Mouse (Mus musculus) gonadal fat pad, adult 2 months (tissue): ENCODE data around the gene Scarb1. TPM values are rescaled to one million over a fixed set of nuclear protein-coding genes. Genes with fewer than 3 reads are reported as not detected.

Experiments
- DNase-seq: peaks from one replicate; pipeline ENCODE4 v3.0.0-alpha.2; 2012; ENCODE audit warnings: low read depth
- polyA plus RNA-seq: library from polyadenylated mRNA; depleted of rRNA; stranded (reverse); fragments of >200 nt; gene quantifications from 2 replicates; pipeline ENCODE4 v1.2.3, GENCODE M21; 2012

Gene Scarb1
- polyA plus RNA-seq, 1 experiment: 215 TPM

- no peak for DNase-seq
These were observed 70.2 kb downstream of the Scarb1 start for GRCm38 (mm10) chr5:125270587-125271130.

- no peak for DNase-seq
These were observed 71.1 kb downstream of the Scarb1 start for GRCm38 (mm10) chr5:125269836-125270235.

- no peak for DNase-seq
These were observed 71.5 kb downstream of the Scarb1 start for GRCm38 (mm10) chr5:125269399-125269798.

- DNase-seq: no peak
These were observed 72.7 kb downstream of the Scarb1 start for GRCm38 (mm10) chr5:125268033-125268765.

- no peak for DNase-seq
These were observed 73.5 kb downstream of the Scarb1 start for GRCm38 (mm10) chr5:125267150-125267961.

- no peak for DNase-seq
These were observed 74.8 kb downstream of the Scarb1 start for GRCm38 (mm10) chr5:125266128-125266527.

GRCm38 (mm10) chr5:125264700-125265099 is 76.2 kb downstream of the Scarb1 start:
- no peak for DNase-seq

- DNase-seq: no peak
These were observed 78.3 kb downstream of the Scarb1 start for GRCm38 (mm10) chr5:125262578-125262977.

- DNase-seq: no peak
These were observed 87.0 kb downstream of the Scarb1 start for GRCm38 (mm10) chr5:125253917-125254316.

- DNase-seq: no peak
These were observed 87.4 kb downstream of the Scarb1 start for GRCm38 (mm10) chr5:125253448-125253847.

- DNase-seq: no peak
These were observed 88.2 kb downstream of the Scarb1 start for GRCm38 (mm10) chr5:125252664-125253063.

- DNase-seq: no peak
These were observed 88.8 kb downstream of the Scarb1 start for GRCm38 (mm10) chr5:125251885-125252615.

- no peak for DNase-seq
These were observed 91.7 kb downstream of the Scarb1 start for GRCm38 (mm10) chr5:125249187-125249586.

GRCm38 (mm10) chr5:125246711-125247110 is 94.2 kb downstream of the Scarb1 start:
- no peak for DNase-seq

- no peak for DNase-seq
These were observed 95.3 kb downstream of the Scarb1 start for GRCm38 (mm10) chr5:125245534-125246151.

GRCm38 (mm10) chr5:125244825-125245533 is 95.9 kb downstream of the Scarb1 start:
- DNase-seq: no peak

GRCm38 (mm10) chr5:125243928-125244327 is 97.0 kb downstream of the Scarb1 start:
- DNase-seq: no peak

GRCm38 (mm10) chr5:125242111-125242510 is 98.8 kb downstream of the Scarb1 start:
- DNase-seq: no peak

GRCm38 (mm10) chr5:125241627-125242026 is 99.3 kb downstream of the Scarb1 start:
- no peak for DNase-seq

- no peak for DNase-seq
These were observed 100.6 kb downstream of the Scarb1 start for GRCm38 (mm10) chr5:125240124-125240781.
